Mouse (Mus musculus) hindbrain, embryonic 11.5 days (tissue): ENCODE data around the gene Fer. TPM values are rescaled to one million over a fixed set of nuclear protein-coding genes. Genes with fewer than 3 reads are reported as not detected.

ENCODE experiments used
- ATAC-seq: fragments of 200-750 bp; cut with Nextera tagmentation; 2 replicates; pipeline ENCODE4 v1.8.0; 2017; ENCODE audit warnings: mild to moderate bottlenecking, moderate TSS enrichment, moderate library complexity; ENCODE audit not compliant: low FRiP score
- DNase-seq: peaks from one replicate; pipeline ENCODE4 v3.0.0-alpha.2; 2015; ENCODE audit warnings: low spot score
- H3K27ac ChIP-seq: fragments of 300-500 bp; sonication (generic); 2 replicates; pipeline ENCODE4 v1.5.1; 2014; ENCODE audit warnings: mild to moderate bottlenecking, low read depth, low read length
- H3K27me3 ChIP-seq: fragments of 300-500 bp; sonication (generic); 2 replicates; pipeline ENCODE4 v1.6.1; 2014; ENCODE audit warnings: mild to moderate bottlenecking, low read length, moderate library complexity, mixed read lengths; ENCODE audit not compliant: control insufficient read depth, insufficient read depth
- H3K36me3 ChIP-seq: fragments of 300-500 bp; sonication (generic); 2 replicates; pipeline ENCODE4 v1.6.1; 2014; ENCODE audit warnings: mild to moderate bottlenecking, low read length, moderate library complexity, mixed read lengths; ENCODE audit not compliant: control insufficient read depth, insufficient read depth
- H3K4me1 ChIP-seq: fragments of 300-500 bp; sonication (generic); replicated peaks from 2 replicates; pipeline ENCODE4 v1.6.1; 2014; ENCODE audit warnings: low read length, mixed read lengths; ENCODE audit not compliant: control insufficient read depth, insufficient read depth
- H3K4me2 ChIP-seq: fragments of 300-500 bp; sonication (generic); replicated peaks from 2 replicates; pipeline ENCODE4 v1.6.1; 2014; ENCODE audit warnings: mild to moderate bottlenecking, low read depth, low read length
- H3K4me3 ChIP-seq: fragments of 300-500 bp; sonication (generic); 2 replicates; pipeline ENCODE4 v1.5.1; 2014; ENCODE audit warnings: low read depth, low read length
- H3K9ac ChIP-seq: fragments of 300-500 bp; sonication (generic); 2 replicates; pipeline ENCODE4 v1.6.1; 2014; ENCODE audit warnings: low read depth, low read length
- H3K9me3 ChIP-seq: fragments of 300-500 bp; sonication (generic); 2 replicates; pipeline ENCODE4 v1.6.1; 2016; ENCODE audit warnings: low read length; ENCODE audit not compliant: control insufficient read depth
- WGBS: fragments of 180-500 bp; shearing (Covaris S2); extraction: QIAGEN DNeasy Blood & Tissue Kit; methylation state at CpG from one replicate; pipeline ENCODE4 v1.1.7; 2014; 5-methylcytosine and 5-hydroxymethylcytosine counted together
- polyA plus RNA-seq: library from polyadenylated mRNA; unstranded; fragments of >200 nt; fragmentation: Nextera tagmentation; extraction: Ambion mirVana; gene quantifications from 2 replicates; pipeline ENCODE4 v1.2.1, GENCODE M21; 2014

The Fer gene
- polyA plus RNA-seq, 1 experiment from 2014 or later: 34.2 TPM

- H3K9ac ChIP-seq: no peak overlapping the region
- no peaks in the 10 kb centered on the region for H3K4me1 ChIP-seq
- no peaks in the 10 kb centered on the region for H3K9me3 ChIP-seq
- H3K36me3 ChIP-seq: no peaks in the 10 kb centered on the region
- ATAC-seq (no peak), DNase-seq (no peak)
- H3K27ac ChIP-seq: no peak overlapping the region
- no peaks in the 10 kb centered on the region for H3K27me3 ChIP-seq
- no peak overlapping the region for H3K4me2 ChIP-seq
- no peak overlapping the region for H3K4me3 ChIP-seq
- 76% methylated on average over 5 of the region's 5 CpGs for WGBS
These were observed 256.9 kb downstream of the Fer start for GRCm38 (mm10) chr17:64119697-64120288.

GRCm38 (mm10) chr17:64122556-64122955, 259.7 kb downstream of the Fer start:
- no peaks in the 10 kb centered on the region for H3K27me3 ChIP-seq
- H3K27ac ChIP-seq: no peak overlapping the region
- H3K4me3 ChIP-seq: no peak overlapping the region
- DNase-seq (no peak), ATAC-seq (no peak)
- H3K9ac ChIP-seq: no peak overlapping the region
- no peaks in the 10 kb centered on the region for H3K4me1 ChIP-seq
- H3K4me2 ChIP-seq: no peak overlapping the region
- H3K9me3 ChIP-seq: no peaks in the 10 kb centered on the region
- H3K36me3 ChIP-seq: no peaks in the 10 kb centered on the region
- WGBS: 92% methylated on average over 11 of the region's 11 CpGs

GRCm38 (mm10) chr17:64123732-64124131, 260.9 kb downstream of the Fer start:
- Histone ChIP-seq H3K4me1 (no peaks in the 10 kb centered on the region), H3K4me3 (no peak overlapping the region), H3K4me2 (no peak overlapping the region), H3K27me3 (no peaks in the 10 kb centered on the region), H3K9ac (no peak overlapping the region), H3K27ac (no peak overlapping the region), H3K9me3 (no peaks in the 10 kb centered on the region), H3K36me3 (no peaks in the 10 kb centered on the region)
- WGBS: 86% methylated on average over 3 of the region's 3 CpGs
- DNase-seq: no peak
- no peak for ATAC-seq

GRCm38 (mm10) chr17:64126904-64127303, 264.0 kb downstream of the Fer start:
- no peaks in the 10 kb centered on the region for H3K9me3 ChIP-seq
- H3K36me3 ChIP-seq: no peaks in the 10 kb centered on the region
- DNase-seq: no peak
- 94% methylated on average over 5 of the region's 5 CpGs for WGBS
- no peaks in the 10 kb centered on the region for H3K27me3 ChIP-seq
- no peak overlapping the region for H3K4me3 ChIP-seq
- H3K27ac ChIP-seq: no peak overlapping the region
- ATAC-seq: no peak
- no peak overlapping the region for H3K9ac ChIP-seq
- no peak overlapping the region for H3K4me2 ChIP-seq
- H3K4me1 ChIP-seq: no peaks in the 10 kb centered on the region

- Histone ChIP-seq H3K4me1 (no peaks in the 10 kb centered on the region), H3K36me3 (no peaks in the 10 kb centered on the region), H3K27ac (no peak overlapping the region), H3K27me3 (no peaks in the 10 kb centered on the region), H3K9ac (no peak overlapping the region), H3K4me2 (no peak overlapping the region), H3K4me3 (no peak overlapping the region), H3K9me3 (no peaks in the 10 kb centered on the region)
- DNase-seq (no peak), ATAC-seq (no peak)
- WGBS: 54% methylated on average over 2 of the region's 2 CpGs
These were observed 266.9 kb downstream of the Fer start for GRCm38 (mm10) chr17:64129750-64130149.

- no peak for ATAC-seq
- H3K4me2 ChIP-seq: no peak overlapping the region
- no peaks in the 10 kb centered on the region for H3K9me3 ChIP-seq
- H3K9ac ChIP-seq: no peak overlapping the region
- WGBS: 83% methylated on average over 3 of the region's 3 CpGs
- no peak overlapping the region for H3K4me3 ChIP-seq
- no peaks in the 10 kb centered on the region for H3K27me3 ChIP-seq
- no peak for DNase-seq
- H3K27ac ChIP-seq: no peak overlapping the region
- no peaks in the 10 kb centered on the region for H3K4me1 ChIP-seq
- H3K36me3 ChIP-seq: no peaks in the 10 kb centered on the region
These were observed 267.5 kb downstream of the Fer start for GRCm38 (mm10) chr17:64130356-64130755.

- Histone ChIP-seq H3K27ac (no peak overlapping the region), H3K27me3 (no peaks in the 10 kb centered on the region)
These were observed 269.3 kb downstream of the Fer start for GRCm38 (mm10) chr17:64132183-64132582.

GRCm38 (mm10) chr17:64135941-64136650, 273.2 kb downstream of the Fer start:
- Histone ChIP-seq H3K9me3 (no peaks in the 10 kb centered on the region), H3K4me2 (no peak overlapping the region), H3K27me3 (no peaks in the 10 kb centered on the region), H3K27ac (no peak overlapping the region), H3K9ac (no peak overlapping the region), H3K4me3 (no peak overlapping the region), H3K36me3 (no peaks in the 10 kb centered on the region), H3K4me1 (no peaks in the 10 kb centered on the region)
- 70% methylated on average over 8 of the region's 8 CpGs for WGBS
- DNase-seq: no peak
- ATAC-seq: no peak

More at GRCm38 (mm10) chr17:64132183-64132582, 269.3 kb downstream of the Fer start:
- Histone ChIP-seq H3K9me3 (no peaks in the 10 kb centered on the region), H3K36me3 (no peaks in the 10 kb centered on the region), H3K4me3 (no peak overlapping the region), H3K4me1 (no peaks in the 10 kb centered on the region), H3K4me2 (no peak overlapping the region), H3K9ac (no peak overlapping the region)
- no peak for ATAC-seq
- 85% methylated on average over 6 of the region's 6 CpGs for WGBS
- no peak for DNase-seq
